Mouse (Mus musculus): ENCODE measurements at regions not wholly inside any gene's neighbourhood (a gene's known extent, or its start where the extent isn't known, plus 50 kb on each side); places are given as distances from the start of the nearest gene placed in this dataset.

DNA sequence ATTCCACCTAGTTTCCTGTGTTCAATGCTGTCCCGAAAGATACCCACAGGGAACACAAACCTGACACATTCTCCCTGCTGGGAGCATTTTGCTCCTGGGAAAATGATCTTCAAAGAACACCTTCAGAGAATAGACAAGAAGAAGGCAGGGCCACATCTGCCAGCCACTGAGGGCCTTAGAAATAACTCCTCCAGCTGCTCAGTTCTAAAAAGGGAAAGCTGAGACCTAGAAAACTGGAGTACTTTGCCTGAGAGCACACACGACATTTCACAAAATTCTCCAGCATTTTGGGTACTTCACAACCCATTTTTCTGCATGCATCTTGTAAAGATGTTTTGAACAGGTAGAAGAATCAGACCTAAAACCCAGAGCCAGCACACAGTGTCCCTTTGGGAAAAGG lies 519.6 kb downstream of the Insc start:
- no peak for ATAC-seq (ENCODE audit: low FRiP score)
- H3K9me3 ChIP-seq (ENCODE audit: control insufficient read depth, low read length) = no peaks in the 10 kb centered on the region
- no peaks in the 10 kb centered on the region for H3K36me3 ChIP-seq (ENCODE audit: control insufficient read depth, insufficient read depth, low read length)
- no peak for DNase-seq (ENCODE audit: low spot score, missing footprints)
- no peak overlapping the region for H3K4me2 ChIP-seq
- H3K27ac ChIP-seq (ENCODE audit: low read depth, low read length) = no peak overlapping the region
- WGBS = 91% methylated on average over 2 of the region's 2 CpGs
- H3K4me1 ChIP-seq (ENCODE audit: control insufficient read depth, insufficient read depth, low read length) = no peaks in the 10 kb centered on the region
- H3K9ac ChIP-seq (ENCODE audit: low read length) = no peak overlapping the region
- H3K27me3 ChIP-seq (ENCODE audit: control insufficient read depth, insufficient read depth, low read length) = no peaks in the 10 kb centered on the region
- H3K4me3 ChIP-seq (ENCODE audit: low read depth, low read length) = no peak overlapping the region

DNA sequence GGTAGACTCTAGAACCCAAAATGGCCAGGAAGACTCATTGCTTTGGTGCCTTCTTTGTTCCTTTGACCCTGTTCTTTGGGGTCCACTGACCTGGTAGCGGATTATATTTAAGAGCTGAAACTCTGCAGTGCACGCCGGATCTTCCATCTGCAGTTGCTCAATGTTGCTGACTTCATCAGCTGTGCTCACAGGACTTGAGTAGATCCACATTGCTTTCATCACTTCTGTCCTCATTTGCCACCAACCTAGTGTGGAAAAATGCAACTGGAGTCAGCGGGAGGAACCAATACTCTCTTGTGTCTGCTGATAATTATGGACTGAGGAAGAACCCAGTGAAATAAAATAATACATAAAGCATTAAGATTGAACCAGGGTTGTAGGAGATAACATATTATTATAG lies 522.6 kb downstream of the Insc start:
- no peaks in the 10 kb centered on the region for H3K36me3 ChIP-seq (ENCODE audit: control insufficient read depth, insufficient read depth, low read length)
- ATAC-seq (ENCODE audit: low FRiP score) (no peak), DNase-seq (ENCODE audit: low spot score, missing footprints) (no peak)
- no peak overlapping the region for H3K27ac ChIP-seq (ENCODE audit: low read depth, low read length)
- WGBS = 84% methylated on average over 4 of the region's 4 CpGs
- no peak overlapping the region for H3K9ac ChIP-seq (ENCODE audit: low read length)
- no peaks in the 10 kb centered on the region for H3K27me3 ChIP-seq (ENCODE audit: control insufficient read depth, insufficient read depth, low read length)
- H3K4me1 ChIP-seq (ENCODE audit: control insufficient read depth, insufficient read depth, low read length) = no peaks in the 10 kb centered on the region
- H3K4me3 ChIP-seq (ENCODE audit: low read depth, low read length) = no peak overlapping the region
- H3K9me3 ChIP-seq (ENCODE audit: control insufficient read depth, low read length) = no peaks in the 10 kb centered on the region
- no peak overlapping the region for H3K4me2 ChIP-seq

DNA sequence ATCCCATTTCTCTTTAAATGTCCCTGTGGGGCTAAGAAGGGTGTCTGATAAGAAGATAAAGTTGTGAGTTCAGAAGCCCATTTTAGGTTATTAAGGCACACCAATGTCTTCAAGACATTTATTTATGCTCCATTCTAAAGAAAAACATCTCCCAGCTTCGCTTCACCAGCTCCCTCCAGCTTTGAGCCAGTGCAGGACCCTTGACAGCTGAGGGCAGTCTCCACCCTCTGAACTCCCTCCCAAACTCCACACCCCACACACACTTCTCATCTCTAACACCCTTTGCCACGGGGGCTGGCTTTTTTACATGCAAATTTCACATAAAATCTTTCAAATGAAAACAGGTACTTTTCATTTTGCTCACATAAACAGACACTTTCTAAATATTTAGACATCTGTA lies 527.3 kb downstream of the Insc start:
- DNase-seq (ENCODE audit: low spot score, missing footprints) (no peak), ATAC-seq (ENCODE audit: low FRiP score) (no peak)
- H3K9ac ChIP-seq (ENCODE audit: low read length) = no peak overlapping the region
- H3K27me3 ChIP-seq (ENCODE audit: control insufficient read depth, insufficient read depth, low read length) = no peaks in the 10 kb centered on the region
- no peaks in the 10 kb centered on the region for H3K36me3 ChIP-seq (ENCODE audit: control insufficient read depth, insufficient read depth, low read length)
- H3K4me2 ChIP-seq = no peak overlapping the region
- no peaks in the 10 kb centered on the region for H3K9me3 ChIP-seq (ENCODE audit: control insufficient read depth, low read length)
- WGBS = 45% methylated on average over 2 of the region's 2 CpGs
- no peak overlapping the region for H3K27ac ChIP-seq (ENCODE audit: low read depth, low read length)
- H3K4me3 ChIP-seq (ENCODE audit: low read depth, low read length) = no peak overlapping the region
- peaks cover 3% of the 10 kb centered on the region; the same call in 1 of the 2 replicates for H3K4me1 ChIP-seq (ENCODE audit: control insufficient read depth, insufficient read depth, low read length)

DNA sequence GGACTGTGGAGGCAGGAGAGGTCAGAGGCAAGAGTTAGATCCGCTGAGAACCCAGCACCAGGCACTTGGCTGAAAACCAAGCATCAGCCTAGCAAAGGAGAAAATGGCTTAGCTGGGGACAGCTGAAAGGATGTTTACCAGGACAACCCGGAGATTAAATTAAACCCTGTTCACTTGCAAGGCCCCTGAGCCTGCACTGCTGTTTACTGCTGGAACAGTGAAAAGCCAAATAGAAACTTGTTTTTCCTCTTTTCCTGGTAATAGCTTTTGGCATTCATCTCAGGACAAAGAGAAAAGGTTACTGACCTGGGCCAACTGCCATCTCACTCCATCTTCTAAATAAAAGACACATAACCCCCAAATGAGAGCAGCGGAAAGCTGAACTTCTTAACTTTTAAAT lies 531.3 kb downstream of the Insc start:
- no peak for DNase-seq (ENCODE audit: low spot score, missing footprints)
- H3K4me3 ChIP-seq (ENCODE audit: low read depth, low read length) = no peak overlapping the region
- H3K4me2 ChIP-seq = no peak overlapping the region
- H3K9ac ChIP-seq (ENCODE audit: low read length) = no peak overlapping the region
- H3K27ac ChIP-seq (ENCODE audit: low read depth, low read length) = no peak overlapping the region
- H3K36me3 ChIP-seq (ENCODE audit: control insufficient read depth, insufficient read depth, low read length) = no peaks in the 10 kb centered on the region
- no peaks in the 10 kb centered on the region for H3K27me3 ChIP-seq (ENCODE audit: control insufficient read depth, insufficient read depth, low read length)
- 40% methylated on average over 3 of the region's 3 CpGs for WGBS
- H3K9me3 ChIP-seq (ENCODE audit: control insufficient read depth, low read length) = no peaks in the 10 kb centered on the region
- ATAC-seq (ENCODE audit: low FRiP score) = no peak
- H3K4me1 ChIP-seq (ENCODE audit: control insufficient read depth, insufficient read depth, low read length) = peaks cover 3% of the 10 kb centered on the region; the same call in 1 of the 2 replicates

DNA sequence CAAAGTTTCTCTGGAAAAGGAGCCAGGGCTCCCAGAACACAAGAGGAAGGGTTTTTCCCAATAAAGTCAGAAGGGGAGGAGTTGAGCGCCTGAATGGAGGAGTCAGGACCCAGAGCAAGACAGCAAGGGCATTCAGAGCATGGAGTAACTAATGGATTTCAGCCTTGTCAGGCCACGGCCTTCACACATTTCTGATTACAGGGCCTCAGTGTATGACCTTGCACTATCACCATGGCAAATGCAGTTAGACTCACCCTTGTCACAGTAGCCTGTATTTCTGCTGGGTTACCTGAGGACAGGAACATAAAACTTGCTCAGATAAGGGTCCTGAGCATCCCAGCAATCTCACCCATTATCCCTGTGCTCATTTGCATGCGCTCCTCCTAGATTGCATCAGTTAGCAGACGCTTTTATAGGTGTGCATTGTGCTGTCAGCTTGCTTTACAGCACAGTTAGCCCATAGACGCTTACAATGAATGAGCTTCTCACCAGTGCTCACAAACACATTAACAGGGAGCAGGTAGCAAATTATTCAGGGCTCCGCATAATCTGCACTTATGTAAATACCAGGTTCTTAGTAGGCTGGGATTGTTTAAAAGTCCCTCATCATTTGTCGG lies 547.4 kb downstream of the Insc start:
- DNase-seq (ENCODE audit: low spot score, missing footprints) = no peak
- Histone ChIP-seq H3K9ac (ENCODE audit: low read length) (no peak overlapping the region), H3K27me3 (ENCODE audit: control insufficient read depth, insufficient read depth, low read length) (no peaks in the 10 kb centered on the region), H3K4me2 (no peak overlapping the region), H3K27ac (ENCODE audit: low read depth, low read length) (no peak overlapping the region), H3K4me3 (ENCODE audit: low read depth, low read length) (no peak overlapping the region), H3K36me3 (ENCODE audit: control insufficient read depth, insufficient read depth, low read length) (no peaks in the 10 kb centered on the region), H3K9me3 (ENCODE audit: control insufficient read depth, low read length) (no peaks in the 10 kb centered on the region), H3K4me1 (ENCODE audit: control insufficient read depth, insufficient read depth, low read length) (peaks cover 5% of the 10 kb centered on the region)
- ATAC-seq (ENCODE audit: low FRiP score) = no peak
- 64% methylated on average over 7 of the region's 7 CpGs for WGBS

DNA sequence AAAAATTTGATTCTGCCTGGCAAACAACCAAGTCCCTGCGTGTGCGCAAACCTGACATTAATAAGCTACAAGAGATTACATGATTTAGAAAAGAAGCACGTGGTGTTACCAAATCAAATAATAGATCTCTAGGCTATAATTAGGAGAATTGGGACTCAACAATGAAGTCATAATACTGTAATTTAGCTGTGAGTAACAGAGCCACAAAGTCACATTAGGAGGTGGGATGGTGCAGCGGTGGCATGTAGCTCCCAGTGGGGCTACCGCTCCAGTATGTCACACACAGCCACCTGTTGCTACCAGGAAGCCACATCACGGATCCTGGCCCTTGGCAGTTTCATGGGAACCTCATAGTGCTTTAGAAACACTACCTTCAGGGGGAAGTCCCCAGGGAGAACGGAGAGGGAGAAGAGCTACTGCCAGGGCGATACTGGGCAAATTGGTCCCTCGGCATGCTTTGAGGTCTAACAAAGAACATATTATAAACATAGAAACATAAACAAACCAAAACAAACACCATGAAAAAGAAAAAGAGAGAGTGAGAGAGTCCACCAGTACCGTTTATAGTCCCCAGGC lies 551.2 kb downstream of the Insc start:
- Histone ChIP-seq H3K9ac (ENCODE audit: low read length) (no peak overlapping the region), H3K36me3 (ENCODE audit: control insufficient read depth, insufficient read depth, low read length) (no peaks in the 10 kb centered on the region), H3K4me2 (no peak overlapping the region), H3K27ac (ENCODE audit: low read depth, low read length) (no peak overlapping the region), H3K27me3 (ENCODE audit: control insufficient read depth, insufficient read depth, low read length) (no peaks in the 10 kb centered on the region), H3K4me1 (ENCODE audit: control insufficient read depth, insufficient read depth, low read length) (peaks cover 5% of the 10 kb centered on the region), H3K9me3 (ENCODE audit: control insufficient read depth, low read length) (no peaks in the 10 kb centered on the region), H3K4me3 (ENCODE audit: low read depth, low read length) (no peak overlapping the region)
- ATAC-seq (ENCODE audit: low FRiP score) (no peak), DNase-seq (ENCODE audit: low spot score, missing footprints) (no peak)
- WGBS = 82% methylated on average over 10 of the region's 10 CpGs

DNA sequence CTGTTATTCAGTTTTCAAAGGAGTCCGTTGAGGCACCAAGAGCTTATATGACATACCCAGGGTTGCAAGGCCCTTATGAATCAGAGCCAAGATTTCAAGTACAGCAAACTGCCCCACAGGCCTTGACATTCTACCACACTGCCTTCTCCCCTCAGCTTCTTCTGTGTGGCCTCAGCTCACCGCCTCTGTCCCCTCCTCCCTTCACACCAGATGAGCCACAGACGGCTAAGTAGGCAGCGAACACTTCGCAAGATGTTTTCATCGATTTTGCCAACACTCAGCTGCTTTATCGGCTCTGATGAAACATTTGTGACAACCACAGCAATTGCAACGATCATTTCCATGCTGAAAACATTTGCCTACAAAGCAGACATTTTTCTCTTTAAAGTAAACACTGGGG lies 556.7 kb downstream of the Insc start:
- H3K27ac ChIP-seq (ENCODE audit: low read depth, low read length) = no peak overlapping the region
- 89% methylated on average over 8 of the region's 8 CpGs for WGBS
- H3K9ac ChIP-seq (ENCODE audit: low read length) = no peak overlapping the region
- no peak overlapping the region for H3K4me3 ChIP-seq (ENCODE audit: low read depth, low read length)
- no peak for DNase-seq (ENCODE audit: low spot score, missing footprints)
- H3K4me1 ChIP-seq (ENCODE audit: control insufficient read depth, insufficient read depth, low read length) = no peaks in the 10 kb centered on the region
- no peak overlapping the region for H3K4me2 ChIP-seq
- no peak for ATAC-seq (ENCODE audit: low FRiP score)
- no peaks in the 10 kb centered on the region for H3K36me3 ChIP-seq (ENCODE audit: control insufficient read depth, insufficient read depth, low read length)
- no peaks in the 10 kb centered on the region for H3K27me3 ChIP-seq (ENCODE audit: control insufficient read depth, insufficient read depth, low read length)
- no peaks in the 10 kb centered on the region for H3K9me3 ChIP-seq (ENCODE audit: control insufficient read depth, low read length)

DNA sequence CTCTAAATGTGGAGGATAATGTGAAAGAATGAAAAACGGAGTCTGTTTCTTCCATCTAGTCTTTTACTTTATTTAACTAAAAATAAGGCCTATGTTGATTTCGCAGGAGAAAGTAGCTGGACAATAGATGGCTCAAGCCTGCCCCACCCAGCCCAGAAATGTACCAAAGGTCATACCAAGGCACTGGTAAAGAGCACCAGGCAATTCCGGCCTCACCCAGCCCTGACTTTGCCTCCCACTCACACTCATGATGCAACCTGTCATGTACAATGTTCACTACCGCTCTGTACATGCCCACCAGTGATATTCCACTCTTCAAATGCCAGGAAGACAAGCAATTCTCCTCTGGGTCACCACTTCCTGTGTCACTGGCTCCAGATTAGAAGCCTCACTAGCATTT lies 564.9 kb downstream of the Insc start:
- no peaks in the 10 kb centered on the region for H3K4me1 ChIP-seq (ENCODE audit: control insufficient read depth, insufficient read depth, low read length)
- no peak overlapping the region for H3K9ac ChIP-seq (ENCODE audit: low read length)
- H3K27ac ChIP-seq (ENCODE audit: low read depth, low read length) = no peak overlapping the region
- no peak for ATAC-seq (ENCODE audit: low FRiP score)
- H3K9me3 ChIP-seq (ENCODE audit: control insufficient read depth, low read length) = no peaks in the 10 kb centered on the region
- H3K4me2 ChIP-seq = no peak overlapping the region
- DNase-seq (ENCODE audit: low spot score, missing footprints) = no peak
- no peaks in the 10 kb centered on the region for H3K36me3 ChIP-seq (ENCODE audit: control insufficient read depth, insufficient read depth, low read length)
- H3K27me3 ChIP-seq (ENCODE audit: control insufficient read depth, insufficient read depth, low read length) = no peaks in the 10 kb centered on the region
- 82% methylated on average over 4 of the region's 4 CpGs for WGBS
- H3K4me3 ChIP-seq (ENCODE audit: low read depth, low read length) = no peak overlapping the region

DNA sequence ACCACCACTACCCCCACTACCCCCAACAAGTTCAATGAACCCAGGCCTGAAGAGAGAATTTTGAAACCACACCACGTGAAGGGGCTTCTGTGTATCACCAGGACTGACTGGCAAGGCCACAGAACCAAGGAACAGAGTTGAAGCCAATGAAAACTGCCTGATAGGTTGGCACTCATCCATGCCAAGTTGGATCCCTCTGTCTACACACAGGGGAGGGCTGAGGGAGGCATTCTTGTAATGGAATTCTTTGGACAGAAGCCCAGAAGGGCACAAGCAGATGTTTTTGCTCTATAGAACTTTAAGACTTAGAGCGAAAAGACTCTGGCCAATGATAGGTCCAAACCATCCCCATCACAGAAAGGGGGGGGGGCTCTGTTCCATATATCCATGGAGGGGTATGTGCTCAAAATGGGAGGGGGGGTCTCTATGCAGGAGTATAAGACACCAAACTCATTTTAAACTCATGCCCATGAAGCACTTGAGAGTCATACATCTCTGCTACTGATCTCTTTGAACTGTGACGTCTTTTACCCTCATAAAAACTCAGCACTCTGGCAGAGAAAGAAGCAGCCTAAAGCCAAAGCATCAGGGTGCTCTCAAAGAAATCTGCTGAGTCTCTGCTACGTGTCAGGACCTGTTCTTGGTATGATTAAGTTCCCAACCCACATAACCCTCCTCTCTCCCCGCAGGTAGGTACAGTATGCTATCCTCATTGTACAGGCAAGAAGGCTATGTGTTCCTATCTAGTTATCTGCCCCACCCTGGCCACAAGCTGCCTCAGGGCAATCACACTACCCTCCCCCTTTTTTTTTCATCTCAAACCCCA lies 567.1 kb downstream of the Insc start:
- Histone ChIP-seq H3K27me3 (ENCODE audit: control insufficient read depth, insufficient read depth, low read length) (no peaks in the 10 kb centered on the region), H3K9me3 (ENCODE audit: control insufficient read depth, low read length) (no peaks in the 10 kb centered on the region), H3K27ac (ENCODE audit: low read depth, low read length) (no peak overlapping the region), H3K9ac (ENCODE audit: low read length) (no peak overlapping the region), H3K36me3 (ENCODE audit: control insufficient read depth, insufficient read depth, low read length) (no peaks in the 10 kb centered on the region), H3K4me3 (ENCODE audit: low read depth, low read length) (no peak overlapping the region), H3K4me1 (ENCODE audit: control insufficient read depth, insufficient read depth, low read length) (no peaks in the 10 kb centered on the region), H3K4me2 (no peak overlapping the region)
- no peak for ATAC-seq (ENCODE audit: low FRiP score)
- 84% methylated on average over 5 of the region's 5 CpGs for WGBS
- no peak for DNase-seq (ENCODE audit: low spot score, missing footprints)
